In the genomic region with DNA sequence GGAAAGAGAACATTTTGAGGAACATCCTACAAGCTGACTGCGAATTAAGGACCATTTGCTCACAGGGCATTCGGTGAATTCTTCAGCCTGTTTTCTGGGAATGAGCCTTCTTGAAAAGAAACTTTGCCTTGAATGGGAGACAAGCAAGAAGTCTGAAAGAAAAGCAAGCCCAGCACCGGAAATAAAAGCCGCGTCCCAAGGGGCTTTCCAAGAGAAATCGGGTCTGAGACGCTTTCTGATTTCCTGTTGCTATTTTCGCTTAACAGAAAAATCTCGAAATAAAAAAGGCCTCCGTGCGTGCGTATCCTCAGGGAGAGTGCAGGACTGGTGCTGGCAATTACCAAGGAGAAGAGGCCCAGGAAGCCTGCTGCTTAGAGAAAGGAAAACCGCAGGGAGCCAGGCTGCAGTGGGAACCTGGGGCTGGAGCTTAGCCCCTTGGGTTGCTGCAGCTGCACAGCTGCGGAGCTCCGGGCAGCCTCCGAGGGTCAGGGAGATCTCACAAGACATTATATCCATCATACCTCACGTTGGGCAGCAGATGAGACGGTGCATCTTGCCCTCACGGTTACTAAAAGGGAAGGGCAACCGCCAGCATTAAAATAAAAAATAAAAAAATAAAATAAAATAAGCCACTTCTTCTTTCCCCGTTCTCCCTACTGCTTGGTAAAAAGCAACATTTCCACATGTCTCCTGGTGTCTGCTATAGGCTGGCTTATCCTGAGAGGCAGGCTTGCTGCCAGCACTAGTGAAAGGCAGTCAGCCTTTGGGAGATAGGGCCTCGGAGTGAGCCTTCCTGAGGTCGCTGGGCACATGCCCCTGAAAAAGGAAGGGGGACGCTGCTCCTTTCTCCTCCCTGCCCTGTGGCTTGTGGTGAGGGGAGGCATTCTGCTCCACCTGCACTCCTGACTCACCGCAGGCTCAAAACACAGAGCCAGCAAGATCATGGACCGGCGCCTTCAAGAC, we compare ENCODE assay signal across 9 mouse cellular contexts. TPM values are rescaled to one million over a fixed set of nuclear protein-coding genes. Genes with fewer than 3 reads are reported as not detected.
DNase-seq lines count a peak whose midpoint lies in the region; ATAC-seq and TF ChIP-seq lines count a peak whose summit lies in the region.
"Had no signal": no experiment of that assay in that cellular context is flagged by ENCODE, and none has a peak within 500 bp of the region (broad histone marks: within the 10 kb centered on the region; RNA-seq: fewer than 3 reads in every experiment).

No protein-coding gene starts in this region.

- no peaks in the 10 kb centered on the region for H3K4me1 ChIP-seq in kidney, adult 2 months (ENCODE audit: control insufficient read depth, insufficient read depth, low read length)
- peaks cover 21% of the 10 kb centered on the region for H3K4me1 ChIP-seq in embryonic facial prominence, embryonic 15.5 days
- H3K4me1 ChIP-seq in hindbrain, embryonic 16.5 days (ENCODE audit: control insufficient read depth, insufficient read depth, low read depth, low read length) = peaks cover 6% of the 10 kb centered on the region
- H3K4me1 ChIP-seq in midbrain, embryonic 15.5 days = peaks cover 18% of the 10 kb centered on the region

- H3K27ac ChIP-seq in kidney, adult 2 months (ENCODE audit: insufficient read depth, low read depth, low read length) = peak overlapping the region; percentile 34; the same call in 1 of the 2 replicates
- no peak overlapping the region for H3K27ac ChIP-seq in embryonic facial prominence, embryonic 15.5 days (replicated peaks)
- H3K27ac ChIP-seq in hindbrain, embryonic 16.5 days (ENCODE audit: low read depth, low read length) = no peak overlapping the region
- peak overlapping the region; percentile 44; the same call in 1 of the 2 replicates for H3K27ac ChIP-seq in midbrain, embryonic 15.5 days

- DNase-seq in kidney, adult 2 months = no peak
- no peak for DNase-seq in kidney, adult 8-10 months
- no peak for DNase-seq in adrenal gland, adult 8-10 months
- DNase-seq in thymus, postnatal 14 days = no peak
- no peak for DNase-seq in frontal cortex, postnatal 14 days (ENCODE audit: low spot score in 2 of 2)

- no peak for ATAC-seq in embryonic facial prominence, embryonic 15.5 days (ENCODE audit: insufficient number of reproducible peaks, low FRiP score, low TSS enrichment, low read depth)
- no peak for ATAC-seq in hindbrain, embryonic 16.5 days
- ATAC-seq in midbrain, embryonic 15.5 days (replicated peaks) = no peak

- no peaks in the 10 kb centered on the region for H3K9me3 ChIP-seq in embryonic facial prominence, embryonic 15.5 days (replicated peaks)
- no peaks in the 10 kb centered on the region for H3K9me3 ChIP-seq in hindbrain, embryonic 16.5 days (ENCODE audit: control insufficient read depth, low read length)
- no peaks in the 10 kb centered on the region for H3K9me3 ChIP-seq in midbrain, embryonic 15.5 days

- WGBS in kidney, adult 2 months = 47% methylated on average over 27 of the region's 27 CpGs
- 25% methylated on average over 27 of the region's 27 CpGs for WGBS in embryonic facial prominence, embryonic 15.5 days
- 25% methylated on average over 27 of the region's 27 CpGs for WGBS in hindbrain, embryonic 16.5 days
- 24% methylated on average over 27 of the region's 27 CpGs for WGBS in midbrain, embryonic 15.5 days

- H3K4me3 ChIP-seq in kidney, adult 2 months (ENCODE audit: insufficient read depth, low read depth, low read length) = no peak overlapping the region
- peak overlapping the region; percentile 17; the same call in 1 of the 2 replicates for H3K4me3 ChIP-seq in embryonic facial prominence, embryonic 15.5 days (replicated peaks)
- no peak overlapping the region for H3K4me3 ChIP-seq in hindbrain, embryonic 16.5 days (ENCODE audit: low read length)
- no peak overlapping the region for H3K4me3 ChIP-seq in midbrain, embryonic 15.5 days
- H3K4me3 ChIP-seq: erythroblast, embryonic 14.5 days had no signal

- no peaks in the 10 kb centered on the region for H3K36me3 ChIP-seq in kidney, adult 2 months (ENCODE audit: control insufficient read depth, insufficient read depth, low read length)
- no peaks in the 10 kb centered on the region for H3K36me3 ChIP-seq in embryonic facial prominence, embryonic 15.5 days
- H3K36me3 ChIP-seq in hindbrain, embryonic 16.5 days (ENCODE audit: control insufficient read depth, insufficient read depth, low read length) = no peaks in the 10 kb centered on the region
- H3K36me3 ChIP-seq in midbrain, embryonic 15.5 days (replicated peaks) = no peaks in the 10 kb centered on the region

- no peak for TF ChIP-seq CTCF in kidney, adult 2 months (conservative IDR thresholded peaks at IDR 0.05; ENCODE audit: insufficient read depth, insufficient read length, low read depth, low read length)

- no peak overlapping the region for H3K9ac ChIP-seq in embryonic facial prominence, embryonic 15.5 days
- 0 out of 2 replicates have a peak overlapping the region, but pooled peaks have one; percentile 20 for H3K9ac ChIP-seq in hindbrain, embryonic 16.5 days (ENCODE audit: low read depth, low read length)
- peak overlapping the region; percentile 33; the same call in 1 of the 2 replicates for H3K9ac ChIP-seq in midbrain, embryonic 15.5 days

- peak overlapping the region; percentile 29 for H3K4me2 ChIP-seq in embryonic facial prominence, embryonic 15.5 days (replicated peaks)
- peak overlapping the region; percentile 35 for H3K4me2 ChIP-seq in hindbrain, embryonic 16.5 days (ENCODE audit: low read length)
- peak overlapping the region; percentile 30 for H3K4me2 ChIP-seq in midbrain, embryonic 15.5 days

- TF ChIP-seq POLR2A in kidney, adult 2 months (IDR thresholded peaks at IDR 0.05; ENCODE audit: low read depth, low read length) = no peak

- H3K27me3 ChIP-seq in kidney, adult 2 months (replicated peaks; ENCODE audit: control insufficient read depth, insufficient read depth, low read length) = no peaks in the 10 kb centered on the region; the same call in 1 of the 2 replicates
- peaks cover 9% of the 10 kb centered on the region for H3K27me3 ChIP-seq in embryonic facial prominence, embryonic 15.5 days
- H3K27me3 ChIP-seq in hindbrain, embryonic 16.5 days (replicated peaks; ENCODE audit: control insufficient read depth, insufficient read depth, low read length) = no peaks in the 10 kb centered on the region
- peaks cover 5% of the 10 kb centered on the region; the same call in 1 of the 2 replicates for H3K27me3 ChIP-seq in midbrain, embryonic 15.5 days (replicated peaks)

RNA-seq across cellular contexts. Expression of a gene that starts 35.5 kb away (rescaled TPM):
- 1.0 and 1.2 TPM in 2 replicates for polyA plus RNA-seq in kidney, adult 2 months (2012; rRNA removed)
- 1.7 and 2.6 TPM in 2 replicates for polyA plus RNA-seq in embryonic facial prominence, embryonic 15.5 days (2015; fragmentation: Nextera tagmentation; extraction: Ambion mirVana)
- polyA plus RNA-seq in hindbrain, embryonic 16.5 days (2015; fragmentation: Nextera tagmentation; extraction: Ambion mirVana) = 16.6 and 19.5 TPM in 2 replicates
- 12.7 and 14.1 TPM in 2 replicates for polyA plus RNA-seq in midbrain, embryonic 15.5 days (2015; fragmentation: Nextera tagmentation; extraction: Ambion mirVana)
- 10 to 100 TPM in 1 of 4 experiments, 1 to 10 TPM in 3; 3.2 to 11.0 (median 7.9) TPM for total RNA-seq in adrenal gland, adult 8-10 months (2022)
- polyA plus RNA-seq: erythroblast, embryonic 14.5 days had no signal

RNA-seq across cellular contexts. Expression of a gene that starts 49.3 kb away (rescaled TPM):
- polyA plus RNA-seq in kidney, adult 2 months (2012; rRNA removed) = 128 and 160 TPM in 2 replicates
- 51.3 and 52.1 TPM in 2 replicates for polyA plus RNA-seq in embryonic facial prominence, embryonic 15.5 days (2015; fragmentation: Nextera tagmentation; extraction: Ambion mirVana)
- polyA plus RNA-seq in hindbrain, embryonic 16.5 days (2015; fragmentation: Nextera tagmentation; extraction: Ambion mirVana) = 39.7 and 43.1 TPM in 2 replicates
- polyA plus RNA-seq in midbrain, embryonic 15.5 days (2015; fragmentation: Nextera tagmentation; extraction: Ambion mirVana) = 38.8 and 40.7 TPM in 2 replicates
- total RNA-seq in adrenal gland, adult 8-10 months (2022) = 100 to 1,000 TPM; 181 to 274 (median 211) TPM

Comparison
In these comparisons a context has a peak if more than half of its experiments do, and no peak if none do; other contexts are left out.
1. H3K27ac ChIP-seq: peak in kidney, adult 2 months (single experiment) and midbrain, embryonic 15.5 days (single experiment); none in embryonic facial prominence, embryonic 15.5 days (single experiment) and hindbrain, embryonic 16.5 days (single experiment).
2. Peak in every context shown above with its lines, with median percentiles within 50 percentile points of each other: H3K4me2 ChIP-seq.